Mouse (Mus musculus): ENCODE measurements around the gene Mgmt. TPM values are rescaled to one million over a fixed set of nuclear protein-coding genes. Genes with fewer than 3 reads are reported as not detected.

The Mgmt gene
- polyA plus RNA-seq, 1 experiment, result 4.3 TPM

DNA sequence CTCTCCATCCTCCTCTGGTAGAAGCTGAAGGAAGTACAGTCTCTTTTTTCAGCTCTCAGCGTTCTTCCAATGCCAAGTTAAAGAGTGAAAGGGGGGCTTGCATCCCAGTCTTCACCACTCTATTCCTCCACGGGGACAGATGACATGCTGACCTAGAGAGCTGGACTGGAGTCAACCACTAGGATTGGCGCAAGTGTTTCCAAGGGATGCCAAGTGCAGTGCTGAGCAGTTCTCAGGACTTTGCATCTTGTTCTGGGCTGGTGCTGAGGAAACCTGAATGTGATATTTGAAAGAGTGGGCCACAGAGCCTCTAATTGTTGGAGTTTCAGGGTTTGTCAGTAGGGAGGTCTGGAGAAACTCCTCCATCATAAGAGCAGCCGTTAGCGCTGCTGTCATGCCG, 187.8 kb downstream of the Mgmt start:
- Histone ChIP-seq H3K4me1 (ENCODE audit: control insufficient read depth, insufficient read depth, low read length) (no peaks in the 10 kb centered on the region), H3K27ac (ENCODE audit: insufficient read depth, low read depth, low read length) (no peak overlapping the region), H3K4me3 (ENCODE audit: insufficient read depth, low read length) (no peak overlapping the region)
- TF ChIP-seq POLR2A (IDR thresholded peaks at IDR 0.05; ENCODE audit: borderline replicate concordance, low read depth, low read length), result no peak
- TF ChIP-seq CTCF (IDR thresholded peaks at IDR 0.05; ENCODE audit: low read depth, low read length), result no peak

DNA sequence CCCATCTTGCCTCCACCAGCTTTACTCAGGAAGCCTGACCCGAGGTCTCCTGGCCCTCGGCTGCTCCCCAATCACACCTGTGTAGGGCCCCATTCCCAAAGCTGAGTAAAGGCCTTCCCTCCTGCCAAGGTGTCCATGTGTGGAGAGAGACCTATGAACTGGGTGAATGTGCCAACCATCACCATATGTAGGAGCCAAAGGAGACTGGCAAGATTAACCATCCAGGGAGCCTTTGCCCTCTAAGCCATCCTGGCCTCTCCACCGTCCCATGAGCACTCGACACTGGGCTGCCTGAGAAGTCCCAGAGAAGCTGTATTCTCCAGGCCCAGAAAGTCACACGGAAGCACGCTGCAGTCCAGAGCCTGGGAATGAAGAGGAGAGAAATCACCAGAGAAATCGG, 190.2 kb downstream of the Mgmt start:
- H3K4me1 ChIP-seq (ENCODE audit: control insufficient read depth, insufficient read depth, low read length), result no peaks in the 10 kb centered on the region
- no peak overlapping the region for H3K4me3 ChIP-seq (ENCODE audit: insufficient read depth, low read length)
- H3K27ac ChIP-seq (ENCODE audit: insufficient read depth, low read depth, low read length), result no peak overlapping the region
- TF ChIP-seq POLR2A (IDR thresholded peaks at IDR 0.05; ENCODE audit: borderline replicate concordance, low read depth, low read length) (no peak), CTCF (IDR thresholded peaks at IDR 0.05; ENCODE audit: low read depth, low read length) (no peak)

DNA sequence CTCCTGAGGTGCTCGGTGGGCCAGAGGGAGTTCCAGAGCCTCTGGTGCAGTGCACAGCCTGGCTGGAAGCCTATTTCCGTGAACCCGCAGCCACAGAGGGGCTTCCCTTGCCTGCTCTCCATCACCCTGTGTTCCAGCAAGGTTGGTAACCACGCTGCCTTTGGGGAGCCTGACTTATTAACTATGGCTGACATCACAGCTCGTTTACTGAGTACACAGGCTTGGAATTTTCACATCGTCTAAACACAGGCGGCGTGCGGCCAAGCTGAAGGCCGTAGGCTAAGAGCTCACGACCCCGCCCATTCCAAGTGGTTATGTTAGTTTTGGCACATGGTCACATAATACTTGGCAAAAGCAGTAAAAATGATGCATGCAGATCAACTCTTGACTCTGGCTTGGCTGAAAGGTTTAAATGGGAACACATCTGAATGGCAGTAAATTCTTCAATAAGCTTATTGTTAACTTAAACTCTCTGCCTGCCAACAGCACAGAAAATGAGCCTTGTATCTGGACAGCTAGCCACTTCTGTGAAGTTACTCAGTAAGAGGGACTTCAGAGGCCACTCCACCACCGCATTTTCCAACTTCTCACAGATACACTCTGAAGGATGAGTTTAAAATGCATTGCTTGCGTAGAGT, 191.7 kb downstream of the Mgmt start:
- TF ChIP-seq POLR2A (IDR thresholded peaks at IDR 0.05; ENCODE audit: borderline replicate concordance, low read depth, low read length), result no peak
- Histone ChIP-seq H3K4me1 (ENCODE audit: control insufficient read depth, insufficient read depth, low read length) (no peaks in the 10 kb centered on the region), H3K4me3 (ENCODE audit: insufficient read depth, low read length) (no peak overlapping the region), H3K27ac (ENCODE audit: insufficient read depth, low read depth, low read length) (no peak overlapping the region)

DNA sequence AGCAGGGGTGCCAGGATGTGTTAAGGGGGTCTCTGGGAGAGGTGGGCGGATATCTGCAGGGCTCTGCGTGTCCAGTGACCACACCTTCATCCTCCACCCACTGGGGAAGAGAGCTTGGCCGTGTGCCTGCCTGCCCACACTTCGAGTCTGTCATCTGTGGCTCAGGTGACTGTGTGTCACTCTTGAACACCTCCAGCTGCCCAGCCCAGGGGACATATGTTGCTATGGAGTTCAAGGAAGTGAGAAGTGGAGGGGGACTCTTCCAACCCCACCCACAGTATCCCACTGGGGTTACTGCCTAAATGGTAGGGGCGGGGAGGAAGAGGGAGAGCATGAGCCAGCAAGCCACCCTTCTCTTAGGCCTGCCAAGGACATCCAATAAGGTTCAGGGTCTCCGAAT, 192.7 kb downstream of the Mgmt start:
- no peak overlapping the region for H3K27ac ChIP-seq (ENCODE audit: insufficient read depth, low read depth, low read length)

DNA sequence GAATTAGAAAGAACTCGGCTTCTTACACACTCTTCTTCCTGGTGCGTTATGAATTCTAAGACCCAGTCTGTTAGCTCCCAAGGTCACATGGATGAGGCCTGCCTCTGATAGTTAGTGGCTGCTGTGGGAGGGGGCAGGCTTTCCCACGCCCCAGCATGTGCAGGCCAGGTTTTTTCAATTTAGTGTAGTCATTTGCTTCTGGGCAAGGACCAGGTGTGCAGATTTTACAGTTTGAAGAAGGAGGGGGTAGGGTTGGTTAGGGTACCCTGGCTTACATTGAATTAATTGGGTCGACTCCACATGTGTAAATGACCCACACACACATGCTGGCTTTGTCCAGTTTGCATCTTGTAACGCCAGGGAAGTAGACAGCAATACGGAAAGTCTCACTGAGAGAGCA, 193.7 kb downstream of the Mgmt start:
- H3K4me1 ChIP-seq (ENCODE audit: control insufficient read depth, insufficient read depth, low read length), result no peaks in the 10 kb centered on the region
- TF ChIP-seq CTCF (IDR thresholded peaks at IDR 0.05; ENCODE audit: low read depth, low read length) (no peak), POLR2A (IDR thresholded peaks at IDR 0.05; ENCODE audit: borderline replicate concordance, low read depth, low read length) (no peak)
- H3K27ac ChIP-seq (ENCODE audit: insufficient read depth, low read depth, low read length), result no peak overlapping the region
- no peak overlapping the region for H3K4me3 ChIP-seq (ENCODE audit: insufficient read depth, low read length)

More for the DNA sequence above, 192.7 kb downstream of the Mgmt start:
- Histone ChIP-seq H3K4me1 (ENCODE audit: control insufficient read depth, insufficient read depth, low read length) (no peaks in the 10 kb centered on the region), H3K4me3 (ENCODE audit: insufficient read depth, low read length) (no peak overlapping the region)
- no peak for TF ChIP-seq POLR2A (IDR thresholded peaks at IDR 0.05; ENCODE audit: borderline replicate concordance, low read depth, low read length)
- TF ChIP-seq CTCF (IDR thresholded peaks at IDR 0.05; ENCODE audit: low read depth, low read length), result no peak

DNA sequence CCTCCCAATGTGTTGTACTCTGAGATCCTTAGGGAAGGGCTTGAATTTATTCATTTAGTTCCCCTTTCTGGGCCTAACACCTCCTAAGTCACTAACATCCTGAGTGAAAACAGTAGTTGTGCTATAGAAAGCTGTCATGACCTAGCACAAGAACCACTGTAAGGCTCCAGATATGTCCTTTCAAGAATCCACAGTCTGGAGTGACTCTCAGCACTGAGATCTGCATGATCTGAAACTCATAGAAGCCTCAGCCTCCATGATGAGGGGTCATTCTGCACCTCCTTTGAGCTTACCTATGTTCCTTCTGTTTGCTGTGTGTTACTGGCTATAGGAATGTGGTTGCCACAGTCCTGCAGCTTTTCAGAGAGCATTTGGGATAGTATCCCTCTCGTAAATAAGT, 200.1 kb downstream of the Mgmt start:
- no peak overlapping the region for H3K27ac ChIP-seq (ENCODE audit: insufficient read depth, low read depth, low read length)
- TF ChIP-seq CTCF (IDR thresholded peaks at IDR 0.05; ENCODE audit: low read depth, low read length) (no peak), POLR2A (IDR thresholded peaks at IDR 0.05; ENCODE audit: borderline replicate concordance, low read depth, low read length) (no peak)
- H3K4me3 ChIP-seq (ENCODE audit: insufficient read depth, low read length), result no peak overlapping the region

DNA sequence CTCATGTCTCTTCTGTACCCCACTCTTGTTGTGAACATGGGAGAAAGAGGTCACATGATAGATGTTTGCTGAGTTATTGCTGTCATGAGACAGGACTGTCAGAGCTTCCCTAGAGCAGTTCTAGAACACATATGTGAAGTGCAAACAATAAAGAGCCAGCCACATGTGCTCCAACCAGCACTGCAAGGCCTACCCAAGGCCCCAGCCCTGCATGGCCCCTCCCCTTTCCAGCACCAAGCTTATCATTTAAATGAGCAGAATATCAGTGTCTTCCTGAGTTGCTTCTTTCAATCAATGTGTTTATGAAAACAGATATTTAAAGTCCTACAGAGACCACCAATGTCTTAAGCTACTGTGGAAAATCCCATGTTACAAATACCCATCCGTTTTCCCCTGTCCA, 201.3 kb downstream of the Mgmt start:
- TF ChIP-seq CTCF (IDR thresholded peaks at IDR 0.05; ENCODE audit: low read depth, low read length) (no peak), POLR2A (IDR thresholded peaks at IDR 0.05; ENCODE audit: borderline replicate concordance, low read depth, low read length) (no peak)
- Histone ChIP-seq H3K4me1 (ENCODE audit: control insufficient read depth, insufficient read depth, low read length) (no peaks in the 10 kb centered on the region), H3K4me3 (ENCODE audit: insufficient read depth, low read length) (no peak overlapping the region), H3K27ac (ENCODE audit: insufficient read depth, low read depth, low read length) (no peak overlapping the region)

More for the DNA sequence above, 200.1 kb downstream of the Mgmt start:
- no peaks in the 10 kb centered on the region for H3K4me1 ChIP-seq (ENCODE audit: control insufficient read depth, insufficient read depth, low read length)

DNA sequence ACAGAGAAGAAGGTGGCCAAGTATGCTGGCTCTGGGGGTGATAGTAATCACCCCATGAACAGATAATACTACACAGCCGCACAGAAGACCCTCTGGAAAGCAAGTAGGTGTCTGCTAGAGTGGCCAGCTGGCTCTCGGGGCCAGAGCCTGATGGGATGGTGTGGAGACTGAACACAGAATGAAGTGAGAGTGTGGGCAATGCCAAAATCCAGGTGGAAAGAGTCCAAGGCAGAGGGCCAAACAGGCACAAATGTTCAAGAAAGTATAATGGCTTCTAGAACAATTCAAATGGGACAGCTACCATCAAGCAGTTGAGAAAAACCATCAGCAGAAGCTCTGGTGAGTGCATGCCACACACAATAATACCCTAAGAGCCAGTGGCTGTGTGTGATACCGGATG, 205.4 kb downstream of the Mgmt start:
- TF ChIP-seq CTCF (IDR thresholded peaks at IDR 0.05; ENCODE audit: low read depth, low read length) (no peak), POLR2A (IDR thresholded peaks at IDR 0.05; ENCODE audit: borderline replicate concordance, low read depth, low read length) (no peak)
- H3K27ac ChIP-seq (ENCODE audit: insufficient read depth, low read depth, low read length), result no peak overlapping the region
- H3K4me3 ChIP-seq (ENCODE audit: insufficient read depth, low read length), result no peak overlapping the region
- no peaks in the 10 kb centered on the region for H3K4me1 ChIP-seq (ENCODE audit: control insufficient read depth, insufficient read depth, low read length)

DNA sequence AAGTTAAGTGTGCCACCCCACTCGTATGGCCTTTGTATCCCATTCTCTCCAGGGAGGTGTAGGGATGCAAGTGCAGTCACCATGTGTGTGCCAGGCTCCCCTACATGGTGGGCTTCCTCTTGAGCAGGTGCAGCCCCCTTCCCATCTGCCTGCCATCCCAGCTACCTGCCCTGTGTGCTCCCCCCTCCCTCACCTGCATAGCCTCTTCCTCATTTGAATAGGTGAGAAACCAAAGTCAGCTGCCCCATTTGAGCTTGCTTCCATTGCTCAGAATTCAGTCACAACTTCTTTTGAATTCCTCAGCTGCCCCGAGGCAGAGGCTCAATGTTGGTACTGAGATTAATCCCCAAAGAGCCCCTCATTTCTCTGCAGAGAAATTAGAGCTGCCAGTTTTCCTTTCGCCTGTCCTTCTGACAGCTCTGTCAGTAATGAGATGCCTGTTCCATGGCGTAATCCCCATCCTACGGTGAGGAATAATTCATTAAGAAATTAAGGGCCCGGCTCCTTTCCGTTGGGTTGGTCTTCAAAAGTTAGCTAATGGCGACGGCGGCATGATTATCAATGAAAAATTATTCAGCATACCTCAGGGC, 208.3 kb downstream of the Mgmt start:
- no peak for TF ChIP-seq POLR2A (IDR thresholded peaks at IDR 0.05; ENCODE audit: borderline replicate concordance, low read depth, low read length)
- H3K27ac ChIP-seq (ENCODE audit: insufficient read depth, low read depth, low read length), result no peak overlapping the region
- no peaks in the 10 kb centered on the region for H3K4me1 ChIP-seq (ENCODE audit: control insufficient read depth, insufficient read depth, low read length)
- no peak overlapping the region for H3K4me3 ChIP-seq (ENCODE audit: insufficient read depth, low read length)

DNA sequence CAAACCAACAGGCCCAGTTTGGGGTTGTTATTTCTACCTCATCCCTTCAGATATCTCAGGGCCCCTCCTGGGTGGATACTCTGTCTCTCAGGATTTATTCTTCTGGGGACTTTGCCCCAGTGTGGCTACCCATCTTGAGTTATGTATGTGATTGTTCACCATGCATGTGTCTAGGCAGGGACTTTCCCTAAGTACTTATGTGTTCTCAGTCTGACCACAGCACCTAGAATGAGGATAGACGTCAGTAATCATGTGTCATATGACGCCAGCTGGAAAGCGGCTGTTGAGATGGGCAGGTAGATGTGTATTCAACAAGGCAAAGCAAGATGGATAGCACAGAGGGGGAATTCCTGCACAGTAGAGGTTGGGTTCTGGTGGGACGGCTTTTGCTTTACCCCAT, 217.7 kb downstream of the Mgmt start:
- TF ChIP-seq POLR2A (IDR thresholded peaks at IDR 0.05; ENCODE audit: borderline replicate concordance, low read depth, low read length) (no peak), CTCF (IDR thresholded peaks at IDR 0.05; ENCODE audit: low read depth, low read length) (no peak)
- Histone ChIP-seq H3K4me3 (ENCODE audit: insufficient read depth, low read length) (no peak overlapping the region), H3K27ac (ENCODE audit: insufficient read depth, low read depth, low read length) (no peak overlapping the region), H3K4me1 (ENCODE audit: control insufficient read depth, insufficient read depth, low read length) (no peaks in the 10 kb centered on the region; the same call in 1 of the 2 replicates)

Data from bone marrow macrophage, adult 2 months (primary cell).